Mouse (Mus musculus): ENCODE measurements around the gene Lrrc36. TPM values are rescaled to one million over a fixed set of nuclear protein-coding genes. Genes with fewer than 3 reads are reported as not detected.

Gene Lrrc36
- polyA plus RNA-seq, 1 experiment from 2014 or later, result 1.2 TPM

DNA sequence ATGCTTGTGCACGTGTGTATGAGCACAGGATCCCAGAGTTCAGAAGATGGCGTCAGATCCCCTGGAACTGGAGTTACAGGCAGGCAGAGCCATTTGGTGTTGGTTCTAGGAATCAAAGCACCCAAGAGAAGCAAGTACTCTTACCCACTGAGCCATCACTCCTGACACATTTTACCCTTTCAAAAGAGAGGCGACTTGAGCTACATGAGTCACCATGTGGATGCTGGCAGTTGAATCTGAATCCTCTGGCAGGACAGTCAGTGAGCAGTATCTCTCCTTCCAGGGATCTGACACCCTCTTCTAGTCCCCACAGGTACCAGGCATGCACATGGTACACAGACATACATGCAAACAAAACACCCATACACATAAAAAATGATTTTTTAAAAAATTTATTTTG, 74.7 kb downstream of the Lrrc36 start:
- H3K4me2 ChIP-seq (ENCODE audit: low read depth, low read length, severe bottlenecking), result no peak overlapping the region
- no peaks in the 10 kb centered on the region for H3K36me3 ChIP-seq (ENCODE audit: control insufficient read depth, insufficient read depth, low read length)
- H3K27me3 ChIP-seq (ENCODE audit: control insufficient read depth, insufficient read depth, low read length), result no peaks in the 10 kb centered on the region
- WGBS, result 73% methylated on average over 3 of the region's 3 CpGs
- no peak for ATAC-seq (replicated peaks; ENCODE audit: low FRiP score)
- H3K9me3 ChIP-seq (ENCODE audit: control insufficient read depth, low read length), result no peaks in the 10 kb centered on the region
- H3K9ac ChIP-seq (ENCODE audit: low read length), result no peak overlapping the region
- H3K4me3 ChIP-seq (ENCODE audit: low read depth, low read length), result no peak overlapping the region
- no peak overlapping the region for H3K27ac ChIP-seq (ENCODE audit: low read depth, low read length)
- H3K4me1 ChIP-seq (replicated peaks; ENCODE audit: control insufficient read depth, insufficient read depth, low read length), result peaks cover 6% of the 10 kb centered on the region; the same call in 1 of the 2 replicates
- no peak for DNase-seq (ENCODE audit: low spot score)

DNA sequence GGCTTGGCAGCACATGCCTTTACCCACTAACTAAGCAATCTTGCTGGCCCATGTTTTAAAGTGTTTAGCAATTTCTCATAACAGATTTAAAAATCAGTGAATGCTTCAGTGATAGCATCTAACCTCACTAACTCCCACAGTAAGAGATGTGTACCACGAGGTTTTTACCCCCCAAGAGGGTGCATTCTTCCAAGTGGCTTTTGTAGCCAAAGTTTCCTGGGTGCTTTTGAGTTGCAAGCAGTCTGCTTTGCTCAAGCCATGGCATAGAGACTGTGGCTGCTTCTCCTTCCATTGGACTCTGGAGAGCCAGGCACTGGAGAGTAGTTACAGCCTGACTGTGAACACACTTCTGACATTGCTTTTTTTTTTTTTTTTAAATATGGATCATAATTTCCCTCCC, 75.9 kb downstream of the Lrrc36 start:
- DNase-seq (ENCODE audit: low spot score) (no peak), ATAC-seq (replicated peaks; ENCODE audit: low FRiP score) (no peak)
- no peak overlapping the region for H3K4me2 ChIP-seq (ENCODE audit: low read depth, low read length, severe bottlenecking)
- no peaks in the 10 kb centered on the region for H3K9me3 ChIP-seq (ENCODE audit: control insufficient read depth, low read length)
- WGBS, result 47% methylated on average over 1 of the region's 1 CpGs
- peaks cover 4% of the 10 kb centered on the region; the same call in 1 of the 2 replicates for H3K4me1 ChIP-seq (replicated peaks; ENCODE audit: control insufficient read depth, insufficient read depth, low read length)
- no peak overlapping the region for H3K9ac ChIP-seq (ENCODE audit: low read length)
- no peaks in the 10 kb centered on the region for H3K27me3 ChIP-seq (ENCODE audit: control insufficient read depth, insufficient read depth, low read length)
- no peak overlapping the region for H3K4me3 ChIP-seq (ENCODE audit: low read depth, low read length)
- no peaks in the 10 kb centered on the region for H3K36me3 ChIP-seq (ENCODE audit: control insufficient read depth, insufficient read depth, low read length)
- H3K27ac ChIP-seq (ENCODE audit: low read depth, low read length), result no peak overlapping the region

DNA sequence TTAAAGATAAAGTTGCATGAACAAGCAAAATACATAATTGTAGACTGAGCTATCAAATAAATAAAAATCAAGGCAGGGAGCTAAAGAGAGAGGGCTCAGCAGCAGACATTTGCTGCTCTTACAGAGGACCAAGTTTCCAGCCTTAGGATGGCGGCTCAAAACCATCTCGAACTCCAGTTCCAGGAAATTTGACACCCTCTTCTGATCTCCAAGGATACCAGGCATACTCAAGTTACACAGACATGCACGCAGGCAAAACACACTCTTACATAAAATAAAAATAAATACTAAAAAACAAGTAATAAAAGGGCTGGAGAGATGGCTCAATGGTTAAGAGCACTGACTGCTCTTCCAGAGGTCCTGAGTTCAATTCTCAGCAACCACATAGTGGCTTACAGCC, 80.1 kb downstream of the Lrrc36 start:
- H3K4me3 ChIP-seq (ENCODE audit: low read depth, low read length), result no peak overlapping the region
- H3K4me2 ChIP-seq (ENCODE audit: low read depth, low read length, severe bottlenecking), result no peak overlapping the region
- 58% methylated on average over 3 of the region's 3 CpGs for WGBS
- no peak overlapping the region for H3K9ac ChIP-seq (ENCODE audit: low read length)
- H3K27ac ChIP-seq (ENCODE audit: low read depth, low read length), result no peak overlapping the region
- H3K36me3 ChIP-seq (ENCODE audit: control insufficient read depth, insufficient read depth, low read length), result no peaks in the 10 kb centered on the region
- H3K4me1 ChIP-seq (replicated peaks; ENCODE audit: control insufficient read depth, insufficient read depth, low read length), result peaks cover 6% of the 10 kb centered on the region
- no peak for DNase-seq (ENCODE audit: low spot score)
- no peaks in the 10 kb centered on the region for H3K9me3 ChIP-seq (ENCODE audit: control insufficient read depth, low read length)
- ATAC-seq (replicated peaks; ENCODE audit: low FRiP score), result no peak
- no peaks in the 10 kb centered on the region for H3K27me3 ChIP-seq (ENCODE audit: control insufficient read depth, insufficient read depth, low read length)

DNA sequence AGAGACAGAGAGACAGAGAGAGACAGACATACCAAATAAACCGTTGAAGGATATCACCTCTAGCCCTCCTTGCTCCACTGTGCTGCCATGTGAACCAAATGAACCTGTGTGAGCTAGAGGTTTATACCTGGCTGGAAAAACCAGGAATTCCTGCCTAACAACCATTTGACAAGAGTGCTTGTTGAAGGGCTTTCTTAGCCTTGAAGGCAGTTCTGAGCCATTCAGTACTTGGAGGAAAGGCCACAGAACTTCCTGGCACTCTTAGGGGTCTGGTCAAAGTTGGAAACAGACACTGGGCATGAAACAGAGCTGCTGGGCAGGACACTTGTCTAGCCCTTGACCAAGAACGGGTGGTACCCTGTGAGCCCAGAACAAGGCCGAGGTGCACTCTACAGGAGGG, 81.2 kb downstream of the Lrrc36 start:
- no peak for DNase-seq (ENCODE audit: low spot score)
- Histone ChIP-seq H3K4me1 (replicated peaks; ENCODE audit: control insufficient read depth, insufficient read depth, low read length) (peaks cover 6% of the 10 kb centered on the region), H3K36me3 (ENCODE audit: control insufficient read depth, insufficient read depth, low read length) (no peaks in the 10 kb centered on the region), H3K4me3 (ENCODE audit: low read depth, low read length) (no peak overlapping the region), H3K4me2 (ENCODE audit: low read depth, low read length, severe bottlenecking) (no peak overlapping the region), H3K9ac (ENCODE audit: low read length) (no peak overlapping the region), H3K27ac (ENCODE audit: low read depth, low read length) (no peak overlapping the region), H3K27me3 (ENCODE audit: control insufficient read depth, insufficient read depth, low read length) (no peaks in the 10 kb centered on the region), H3K9me3 (ENCODE audit: control insufficient read depth, low read length) (no peaks in the 10 kb centered on the region)
- 89% methylated on average over 3 of the region's 3 CpGs for WGBS
- no peak for ATAC-seq (replicated peaks; ENCODE audit: low FRiP score)

DNA sequence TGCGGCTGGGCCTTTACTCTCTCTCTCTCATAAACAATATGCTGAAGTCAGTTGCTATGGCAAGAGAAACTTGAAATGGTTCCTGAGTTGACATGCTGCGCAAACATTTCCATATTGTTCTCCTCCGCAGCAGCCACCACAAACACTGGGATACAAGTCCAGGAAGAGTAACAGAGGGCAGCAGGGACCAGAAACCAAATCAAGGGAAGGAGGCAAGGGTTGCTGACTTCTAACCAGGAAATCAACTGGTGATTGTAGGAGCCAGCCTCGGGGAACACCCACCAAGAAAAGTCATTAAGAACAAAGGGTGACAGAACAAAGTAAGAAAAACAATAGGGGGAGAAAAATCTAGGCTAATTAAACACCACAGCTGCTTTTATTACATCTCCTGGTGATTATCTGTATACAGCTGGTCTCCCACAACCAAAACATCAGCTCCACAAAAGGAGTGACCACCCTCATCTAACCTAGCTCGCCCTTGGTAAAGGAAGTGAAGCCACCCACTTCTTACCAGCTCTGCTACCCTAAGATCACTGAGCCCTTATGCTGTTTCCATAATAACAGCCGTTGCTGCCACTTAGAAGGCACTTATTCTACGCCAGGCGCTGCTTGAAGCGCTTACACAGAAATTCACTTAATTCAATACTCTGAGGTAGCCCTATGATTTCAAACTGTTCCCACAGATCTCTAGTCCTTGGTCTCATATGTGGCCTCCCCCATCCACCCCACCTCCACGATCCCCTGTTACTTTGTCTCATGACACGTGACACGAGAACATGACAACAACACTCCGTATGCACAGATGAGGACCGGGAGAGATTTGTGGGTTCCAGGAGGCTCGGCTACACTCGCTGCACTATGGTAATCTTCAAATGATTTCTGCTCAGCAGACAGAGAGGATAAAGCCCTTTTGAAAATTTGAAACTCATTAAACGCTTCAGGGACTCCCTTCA, 82.3 kb downstream of the Lrrc36 start:
- Histone ChIP-seq H3K4me2 (ENCODE audit: low read depth, low read length, severe bottlenecking) (peak overlapping the region; percentile 96), H3K9ac (ENCODE audit: low read length) (peak overlapping the region; percentile 89; the same call in 1 of the 2 replicates), H3K9me3 (ENCODE audit: control insufficient read depth, low read length) (no peaks in the 10 kb centered on the region), H3K27me3 (ENCODE audit: control insufficient read depth, insufficient read depth, low read length) (no peaks in the 10 kb centered on the region), H3K36me3 (ENCODE audit: control insufficient read depth, insufficient read depth, low read length) (no peaks in the 10 kb centered on the region), H3K4me1 (replicated peaks; ENCODE audit: control insufficient read depth, insufficient read depth, low read length) (peaks cover 6% of the 10 kb centered on the region), H3K27ac (ENCODE audit: low read depth, low read length) (no peak overlapping the region), H3K4me3 (ENCODE audit: low read depth, low read length) (peak overlapping the region; percentile 78)
- DNase-seq (ENCODE audit: low spot score) (no peak), ATAC-seq (replicated peaks; ENCODE audit: low FRiP score) (no peak)
- 30% methylated on average over 17 of the region's 17 CpGs for WGBS

DNA sequence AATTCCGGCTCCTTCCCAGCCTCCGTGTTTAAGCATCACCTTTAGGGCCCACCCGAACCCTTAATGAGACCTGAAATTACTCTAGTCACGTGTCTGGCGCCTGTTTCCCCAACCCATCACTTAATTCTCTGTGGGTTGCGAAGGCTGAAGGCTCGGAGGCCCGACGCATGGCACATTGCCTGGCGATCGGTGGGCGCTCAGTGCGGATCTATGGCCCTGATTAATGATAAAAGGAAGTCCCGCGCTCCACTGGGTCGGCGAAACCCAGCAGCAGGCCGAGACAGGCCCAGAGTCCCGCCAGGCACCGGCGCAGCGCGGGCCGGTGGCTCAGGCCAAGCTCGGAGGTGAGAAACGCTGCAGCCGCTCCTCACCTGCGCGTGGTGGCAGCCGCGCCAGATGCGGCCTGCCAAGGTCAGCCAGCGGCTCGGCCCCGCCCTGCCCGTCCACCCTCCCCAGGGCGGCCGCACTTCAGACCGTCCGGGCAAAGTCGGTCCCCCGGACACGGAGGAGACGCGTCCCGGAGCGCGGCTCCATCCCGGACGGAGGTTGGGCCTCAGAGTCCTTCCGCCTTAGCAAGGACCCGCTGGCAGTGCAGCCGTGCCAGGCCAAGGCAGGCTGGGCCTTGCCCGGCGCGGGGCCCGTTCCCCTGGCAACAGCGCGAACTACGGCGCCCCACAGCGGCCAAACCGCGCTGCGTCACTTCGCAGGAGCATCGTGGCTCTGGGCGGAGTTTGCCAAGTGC, 83.2 kb downstream of the Lrrc36 start, which contains the start of gene Zdhhc1:
TSS of gene Zdhhc1 (minus strand) at position 464 of the 742 bp plus-strand sequence.
- no peaks in the 10 kb centered on the region for H3K9me3 ChIP-seq (ENCODE audit: control insufficient read depth, low read length)
- H3K4me2 ChIP-seq (ENCODE audit: low read depth, low read length, severe bottlenecking), result peak within 1 kb of the TSS; percentile 96
- 0 out of 2 replicates have a peak within 1 kb of the TSS, but pooled peaks have one; percentile 12 for H3K27ac ChIP-seq (ENCODE audit: low read depth, low read length)
- WGBS, result under 1% methylated on average over 67 of the region's 68 CpGs
- no peaks in the 10 kb centered on the region for H3K36me3 ChIP-seq (ENCODE audit: control insufficient read depth, insufficient read depth, low read length)
- H3K9ac ChIP-seq (ENCODE audit: low read length), result peak within 1 kb of the TSS; percentile 89
- ATAC-seq (replicated peaks; ENCODE audit: low FRiP score) (peak; percentile 92), DNase-seq (ENCODE audit: low spot score) (peak; percentile 96)
- H3K4me3 ChIP-seq (ENCODE audit: low read depth, low read length), result peak within 1 kb of the TSS; percentile 78
- H3K27me3 ChIP-seq (ENCODE audit: control insufficient read depth, insufficient read depth, low read length), result no peaks in the 10 kb centered on the region
- H3K4me1 ChIP-seq (replicated peaks; ENCODE audit: control insufficient read depth, insufficient read depth, low read length), result peaks cover 6% of the 10 kb centered on the region

DNA sequence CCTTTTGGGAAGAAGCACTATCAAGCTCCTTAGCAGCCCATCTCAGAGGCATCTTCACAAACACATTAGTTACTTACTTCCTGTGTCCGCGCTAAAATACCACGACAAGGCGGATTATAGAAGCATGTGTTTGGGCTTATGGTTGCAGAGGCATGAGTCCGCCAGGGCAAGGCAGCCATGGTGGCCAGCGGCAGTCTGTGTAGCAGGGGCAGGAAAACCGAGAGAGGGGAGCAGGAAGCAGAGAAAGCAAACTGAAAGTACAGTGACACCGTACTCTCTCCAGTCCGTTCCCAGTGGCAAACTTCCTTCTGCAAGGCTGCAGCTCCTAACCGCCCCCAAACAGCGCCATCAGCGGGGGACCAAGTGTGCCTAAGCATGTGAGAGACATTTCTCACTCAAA, 86.4 kb downstream of the Lrrc36 start:
- H3K27ac ChIP-seq (ENCODE audit: low read depth, low read length), result no peak overlapping the region
- no peaks in the 10 kb centered on the region for H3K9me3 ChIP-seq (ENCODE audit: control insufficient read depth, low read length)
- H3K9ac ChIP-seq (ENCODE audit: low read length), result no peak overlapping the region
- 80% methylated on average over 12 of the region's 12 CpGs for whole genome bisulfite sequencing
- H3K4me1 ChIP-seq (replicated peaks; ENCODE audit: control insufficient read depth, insufficient read depth, low read length), result peaks cover 6% of the 10 kb centered on the region
- H3K27me3 ChIP-seq (ENCODE audit: control insufficient read depth, insufficient read depth, low read length), result no peaks in the 10 kb centered on the region
- ATAC-seq (replicated peaks; ENCODE audit: low FRiP score) (no peak), DNase-seq (ENCODE audit: low spot score) (no peak)
- no peak overlapping the region for H3K4me3 ChIP-seq (ENCODE audit: low read depth, low read length)
- no peak overlapping the region for H3K4me2 ChIP-seq (ENCODE audit: low read depth, low read length, severe bottlenecking)
- no peaks in the 10 kb centered on the region for H3K36me3 ChIP-seq (ENCODE audit: control insufficient read depth, insufficient read depth, low read length)

DNA sequence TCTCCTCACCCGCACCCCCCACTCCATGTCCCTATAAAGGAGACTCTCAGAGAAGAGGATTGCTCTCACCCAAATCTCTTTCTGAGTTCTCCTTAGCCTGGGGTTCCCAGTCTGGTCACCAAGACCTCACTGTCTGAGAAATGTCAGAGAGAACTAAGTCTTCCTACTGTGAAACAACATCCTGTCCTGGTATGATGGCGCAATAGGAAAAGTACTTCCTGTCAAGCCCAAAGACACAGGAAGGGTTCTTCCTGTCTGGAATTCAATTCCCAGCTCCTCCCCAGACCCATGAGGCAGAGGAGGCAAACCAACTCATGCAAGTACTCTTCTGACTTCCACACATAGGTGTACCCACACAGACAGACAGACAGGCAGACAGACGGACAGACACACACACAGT, 91.2 kb downstream of the Lrrc36 start:
- no peak overlapping the region for H3K9ac ChIP-seq (ENCODE audit: low read length)
- H3K27ac ChIP-seq (ENCODE audit: low read depth, low read length), result no peak overlapping the region
- H3K9me3 ChIP-seq (ENCODE audit: control insufficient read depth, low read length), result no peaks in the 10 kb centered on the region
- no peaks in the 10 kb centered on the region for H3K4me1 ChIP-seq (replicated peaks; ENCODE audit: control insufficient read depth, insufficient read depth, low read length)
- H3K4me3 ChIP-seq (ENCODE audit: low read depth, low read length), result no peak overlapping the region
- no peaks in the 10 kb centered on the region for H3K36me3 ChIP-seq (ENCODE audit: control insufficient read depth, insufficient read depth, low read length)
- 95% methylated on average over 3 of the region's 3 CpGs for WGBS
- no peaks in the 10 kb centered on the region for H3K27me3 ChIP-seq (ENCODE audit: control insufficient read depth, insufficient read depth, low read length)
- ATAC-seq (replicated peaks; ENCODE audit: low FRiP score) (no peak), DNase-seq (ENCODE audit: low spot score) (no peak)
- H3K4me2 ChIP-seq (ENCODE audit: low read depth, low read length, severe bottlenecking), result no peak overlapping the region
